Mouse (Mus musculus) embryonic facial prominence, embryonic 11.5 days (tissue): ENCODE results near the gene Ncor2. TPM values are rescaled to one million over a fixed set of nuclear protein-coding genes. Genes with fewer than 3 reads are reported as not detected.

Source experiments
- ATAC-seq: fragments of 200-750 bp; cut with Nextera tagmentation; replicated peaks from 2 replicates; pipeline ENCODE4 v1.8.0; 2017; ENCODE audit warnings: low read depth; ENCODE audit not compliant: insufficient number of reproducible peaks, low FRiP score, low TSS enrichment
- DNase-seq: peaks from one replicate; pipeline ENCODE4 v3.0.0-alpha.2; 2015; ENCODE audit warnings: low spot score
- H3K27ac ChIP-seq: fragments of 300-500 bp; sonication (generic); replicated peaks from 2 replicates; pipeline ENCODE4 v1.5.1; 2014; ENCODE audit warnings: mild to moderate bottlenecking, low read depth, low read length, control low read depth
- H3K27me3 ChIP-seq: fragments of 300-500 bp; sonication (generic); 2 replicates; pipeline ENCODE4 v1.6.1; 2014; ENCODE audit warnings: mild to moderate bottlenecking, low read length, moderate library complexity, mixed read lengths; ENCODE audit not compliant: control insufficient read depth, insufficient read depth
- H3K36me3 ChIP-seq: fragments of 300-500 bp; sonication (generic); replicated peaks from 2 replicates; pipeline ENCODE4 v1.6.1; 2014; ENCODE audit warnings: low read depth, mild to moderate bottlenecking, low read length, moderate library complexity, mixed read lengths; ENCODE audit not compliant: control insufficient read depth, insufficient read depth
- H3K4me1 ChIP-seq: fragments of 300-500 bp; sonication (generic); 2 replicates; pipeline ENCODE4 v1.6.1; 2014; ENCODE audit warnings: low read length, mixed read lengths; ENCODE audit not compliant: control insufficient read depth, insufficient read depth
- H3K4me2 ChIP-seq: fragments of 300-500 bp; sonication (generic); 2 replicates; pipeline ENCODE4 v1.6.1; 2014; ENCODE audit warnings: low read depth, mild to moderate bottlenecking, control low read depth, low read length, moderate library complexity
- H3K4me3 ChIP-seq: fragments of 300-500 bp; sonication (generic); 2 replicates; pipeline ENCODE4 v1.5.1; 2014; ENCODE audit warnings: low read depth, low read length, control low read depth
- H3K9ac ChIP-seq: fragments of 300-500 bp; sonication (generic); replicated peaks from 2 replicates; pipeline ENCODE4 v1.6.1; 2014; ENCODE audit warnings: mild to moderate bottlenecking, control low read depth, low read length
- H3K9me3 ChIP-seq: fragments of 300-500 bp; sonication (generic); replicated peaks from 2 replicates; pipeline ENCODE4 v1.6.1; 2016; ENCODE audit warnings: mild to moderate bottlenecking, low read length, inconsistent platforms, mixed read lengths; ENCODE audit not compliant: control insufficient read depth
- WGBS: fragments of 180-500 bp; shearing (Covaris S2); extraction: QIAGEN DNeasy Blood & Tissue Kit; methylation state at CpG from one replicate; pipeline ENCODE4 v1.1.7; 2014; 5-methylcytosine and 5-hydroxymethylcytosine counted together
- polyA plus RNA-seq: library from polyadenylated mRNA; unstranded; fragments of >200 nt; fragmentation: Nextera tagmentation; extraction: Ambion mirVana; gene quantifications from 2 replicates; pipeline ENCODE4 v1.2.1, GENCODE M21; 2014

The Ncor2 gene
- polyA plus RNA-seq, 1 experiment from 2014 or later: 12.4 TPM

DNA sequence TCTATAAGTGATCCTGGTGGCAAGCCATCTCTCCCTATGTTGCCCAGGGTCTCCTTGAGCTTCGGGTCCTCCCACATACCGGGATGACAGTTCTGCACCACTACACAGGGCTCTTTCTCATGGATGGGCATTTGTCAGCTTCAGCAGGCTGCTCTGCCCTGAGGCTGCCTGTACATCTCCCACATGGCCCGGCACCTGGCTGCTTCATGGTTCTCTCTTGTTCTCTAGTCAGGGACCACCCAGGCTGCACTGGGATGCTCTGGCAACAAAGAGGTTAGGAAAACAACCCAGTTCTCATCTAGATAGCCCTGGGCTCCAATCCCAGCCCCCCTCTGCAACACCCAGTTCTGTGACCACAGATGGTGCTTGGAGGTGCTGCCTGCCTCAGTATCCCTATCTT, 68.3 kb downstream of the Ncor2 start:
- WGBS: 34% methylated on average over 3 of the region's 3 CpGs
- peaks cover 8% of the 10 kb centered on the region for H3K36me3 ChIP-seq
- no peak overlapping the region for H3K4me3 ChIP-seq
- ATAC-seq (peak; percentile 50; the same call in 1 of the 2 replicates), DNase-seq (peak; percentile 61)
- no peak overlapping the region for H3K9ac ChIP-seq
- H3K4me1 ChIP-seq: peaks cover 13% of the 10 kb centered on the region
- no peaks in the 10 kb centered on the region for H3K27me3 ChIP-seq
- no peak overlapping the region for H3K4me2 ChIP-seq
- H3K27ac ChIP-seq: peak overlapping the region; percentile 31; the same call in 1 of the 2 replicates
- H3K9me3 ChIP-seq: no peaks in the 10 kb centered on the region

DNA sequence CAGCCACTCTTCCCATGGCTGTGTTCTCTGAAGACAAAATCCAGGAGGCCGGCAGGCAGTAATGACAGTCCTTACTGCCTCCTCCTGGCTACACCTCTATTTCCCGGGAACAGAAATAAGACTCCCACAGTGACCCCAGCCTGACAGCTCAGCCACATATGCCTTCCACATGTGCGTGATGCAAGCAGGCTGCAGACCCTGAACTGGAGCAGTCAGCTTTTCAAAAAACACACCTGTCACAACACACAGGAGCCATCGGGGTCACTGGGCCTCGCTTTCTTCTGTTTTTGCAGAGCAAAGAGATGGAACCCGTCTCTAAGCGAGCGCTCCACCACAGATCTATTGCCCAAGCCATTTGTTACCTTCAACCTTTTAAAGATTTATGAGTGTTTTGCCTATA, 68.8 kb downstream of the Ncor2 start:
- no peaks in the 10 kb centered on the region for H3K27me3 ChIP-seq
- peaks cover 13% of the 10 kb centered on the region for H3K4me1 ChIP-seq
- no peaks in the 10 kb centered on the region for H3K9me3 ChIP-seq
- no peak for ATAC-seq
- no peak overlapping the region for H3K4me2 ChIP-seq
- no peak overlapping the region for H3K27ac ChIP-seq
- H3K4me3 ChIP-seq: no peak overlapping the region
- no peak overlapping the region for H3K9ac ChIP-seq
- 34% methylated on average over 8 of the region's 8 CpGs for WGBS
- H3K36me3 ChIP-seq: peaks cover 8% of the 10 kb centered on the region
- DNase-seq: peak; percentile 70

DNA sequence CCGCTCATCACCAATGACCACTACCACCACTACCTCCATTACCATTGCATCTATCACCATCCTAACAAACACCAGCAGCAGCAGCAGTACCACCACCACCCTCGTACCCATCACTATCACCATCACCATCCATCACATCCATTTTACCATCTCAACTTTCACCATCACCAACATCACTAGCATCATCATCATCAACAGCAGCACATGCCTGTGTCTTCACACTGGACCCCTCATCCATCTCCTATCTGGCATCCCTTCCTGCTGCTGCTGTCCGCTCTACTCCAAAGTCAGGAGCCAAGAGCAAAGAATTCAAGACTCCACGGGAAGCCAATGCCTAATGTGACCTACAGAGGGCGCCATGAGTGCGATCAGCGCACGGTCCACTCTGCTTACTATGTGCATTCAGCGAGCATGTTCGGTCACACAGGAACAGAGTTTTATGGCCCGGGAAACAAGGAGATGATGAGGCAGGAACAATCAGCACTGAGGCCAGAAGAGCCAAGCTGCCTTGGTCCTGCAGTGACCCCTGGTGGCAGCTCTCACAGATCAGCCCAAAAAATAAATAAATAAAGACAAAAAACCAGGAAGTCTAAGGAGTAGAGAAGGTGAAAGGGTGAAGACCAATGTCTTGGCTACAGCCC, 71.9 kb downstream of the Ncor2 start:
- no peaks in the 10 kb centered on the region for H3K9me3 ChIP-seq
- H3K27me3 ChIP-seq: no peaks in the 10 kb centered on the region
- H3K27ac ChIP-seq: no peak overlapping the region
- ATAC-seq: no peak
- peaks cover 13% of the 10 kb centered on the region for H3K4me1 ChIP-seq
- WGBS: 70% methylated on average over 11 of the region's 11 CpGs
- H3K4me2 ChIP-seq: no peak overlapping the region
- peaks cover 11% of the 10 kb centered on the region for H3K36me3 ChIP-seq
- no peak overlapping the region for H3K4me3 ChIP-seq
- no peak overlapping the region for H3K9ac ChIP-seq
- peak; percentile 65 for DNase-seq

DNA sequence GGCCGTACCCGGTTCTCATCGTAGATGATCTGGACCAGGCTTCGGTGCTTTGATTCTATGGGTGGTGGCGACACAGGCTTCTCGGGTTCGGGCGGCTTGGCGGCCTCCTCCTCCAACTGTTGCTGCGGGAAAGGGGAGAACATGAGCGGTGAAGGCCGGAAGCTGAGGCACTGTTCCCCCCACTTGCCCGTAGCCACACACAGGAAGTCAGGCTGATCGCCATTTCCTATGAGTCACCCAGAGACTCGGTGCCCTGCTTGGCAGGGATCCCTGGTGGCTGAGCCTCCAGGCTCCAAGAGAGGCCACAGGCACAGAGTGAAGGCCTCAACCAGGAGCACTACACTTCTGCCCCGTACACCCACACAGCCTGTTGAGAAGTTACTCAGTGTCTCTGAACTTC, 72.8 kb downstream of the Ncor2 start:
- no peak overlapping the region for H3K4me3 ChIP-seq
- H3K36me3 ChIP-seq: peaks cover 17% of the 10 kb centered on the region
- ATAC-seq (no peak), DNase-seq (no peak)
- H3K27me3 ChIP-seq: no peaks in the 10 kb centered on the region
- H3K9me3 ChIP-seq: no peaks in the 10 kb centered on the region
- H3K4me1 ChIP-seq: peaks cover 9% of the 10 kb centered on the region
- H3K4me2 ChIP-seq: no peak overlapping the region
- no peak overlapping the region for H3K27ac ChIP-seq
- H3K9ac ChIP-seq: no peak overlapping the region
- WGBS: 92% methylated on average over 16 of the region's 16 CpGs

DNA sequence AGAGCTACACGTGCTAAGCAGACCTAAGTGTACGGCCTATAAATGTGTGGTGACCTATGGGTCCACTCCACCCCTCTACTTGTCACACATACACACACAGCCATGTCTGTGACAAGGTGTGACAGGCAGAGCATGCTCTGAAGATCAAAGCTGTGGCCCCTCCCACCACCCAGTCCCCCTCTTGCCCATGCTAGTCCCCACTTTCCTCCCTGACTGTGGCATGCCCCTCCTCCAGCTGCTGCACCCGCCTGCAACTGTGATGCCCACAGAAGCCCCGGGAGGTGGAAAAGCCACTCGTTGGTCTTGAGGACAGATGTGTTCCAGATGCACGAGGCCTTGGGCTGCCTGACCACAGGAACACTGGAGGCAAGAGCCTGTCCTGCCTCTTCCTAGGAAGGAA, 74.2 kb downstream of the Ncor2 start:
- ATAC-seq: no peak
- no peaks in the 10 kb centered on the region for H3K9me3 ChIP-seq
- H3K27ac ChIP-seq: no peak overlapping the region

DNA sequence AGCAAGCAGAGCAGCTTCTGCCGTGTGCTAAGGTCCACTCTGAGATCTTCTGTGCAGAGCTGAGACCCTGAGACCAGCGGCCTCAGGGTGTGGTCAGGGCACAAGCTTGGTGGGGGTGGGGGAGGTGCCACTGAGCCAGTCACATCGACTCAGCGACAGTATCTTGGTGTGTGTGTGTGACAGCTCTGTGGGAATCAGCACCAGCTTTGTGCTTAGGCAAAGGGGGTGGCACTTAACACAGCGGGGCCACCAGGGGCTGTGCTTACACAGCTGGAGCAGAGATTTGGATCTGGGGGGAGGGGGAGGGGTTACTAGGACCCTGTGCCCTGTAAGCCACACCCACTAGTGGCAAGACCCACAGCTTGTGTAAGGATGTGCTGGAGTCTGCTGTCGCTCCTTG, 75.6 kb downstream of the Ncor2 start:
- no peak overlapping the region for H3K4me2 ChIP-seq
- no peak overlapping the region for H3K4me3 ChIP-seq
- no peaks in the 10 kb centered on the region for H3K27me3 ChIP-seq
- H3K4me1 ChIP-seq: peaks cover 3% of the 10 kb centered on the region; the same call in 1 of the 2 replicates
- peaks cover 19% of the 10 kb centered on the region for H3K36me3 ChIP-seq
- ATAC-seq (peak; percentile 41; the same call in 1 of the 2 replicates), DNase-seq (peak; percentile 37)
- H3K9ac ChIP-seq: no peak overlapping the region
- no peaks in the 10 kb centered on the region for H3K9me3 ChIP-seq
- WGBS: 21% methylated on average over 6 of the region's 6 CpGs
- no peak overlapping the region; the same call in 1 of the 2 replicates for H3K27ac ChIP-seq

More for the DNA sequence above, 74.2 kb downstream of the Ncor2 start:
- H3K4me1 ChIP-seq: peaks cover 3% of the 10 kb centered on the region; the same call in 1 of the 2 replicates
- 45% methylated on average over 6 of the region's 6 CpGs for WGBS
- no peaks in the 10 kb centered on the region for H3K27me3 ChIP-seq
- no peak for DNase-seq
- H3K4me2 ChIP-seq: no peak overlapping the region
- no peak overlapping the region for H3K4me3 ChIP-seq
- peaks cover 19% of the 10 kb centered on the region for H3K36me3 ChIP-seq
- no peak overlapping the region for H3K9ac ChIP-seq

DNA sequence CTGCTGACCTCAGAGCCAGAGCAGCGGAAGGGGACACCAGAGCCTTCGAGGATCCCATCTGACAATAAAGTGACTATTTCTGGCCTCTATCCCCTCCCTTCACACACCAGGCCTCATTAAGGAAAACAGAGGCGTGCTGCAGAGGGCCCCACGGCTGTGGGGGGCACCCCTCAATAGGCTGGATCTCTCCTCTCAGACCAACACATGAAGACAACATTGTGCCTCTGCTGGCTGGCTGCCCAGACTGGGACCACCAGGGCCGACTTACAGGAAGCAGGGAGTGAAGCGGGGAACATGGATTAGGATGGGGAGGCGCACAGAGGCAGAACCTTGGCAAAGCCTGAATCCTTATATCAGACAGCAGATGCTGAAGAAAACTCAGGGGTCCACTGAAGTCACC, 76.1 kb downstream of the Ncor2 start:
- ATAC-seq (no peak), DNase-seq (no peak)
- H3K4me2 ChIP-seq: no peak overlapping the region
- no peak overlapping the region; the same call in 1 of the 2 replicates for H3K27ac ChIP-seq
- no peaks in the 10 kb centered on the region for H3K27me3 ChIP-seq
- peaks cover 3% of the 10 kb centered on the region; the same call in 1 of the 2 replicates for H3K4me1 ChIP-seq
- WGBS: 71% methylated on average over 7 of the region's 7 CpGs
- H3K36me3 ChIP-seq: peaks cover 14% of the 10 kb centered on the region
- no peak overlapping the region for H3K4me3 ChIP-seq
- no peak overlapping the region for H3K9ac ChIP-seq
- H3K9me3 ChIP-seq: no peaks in the 10 kb centered on the region

DNA sequence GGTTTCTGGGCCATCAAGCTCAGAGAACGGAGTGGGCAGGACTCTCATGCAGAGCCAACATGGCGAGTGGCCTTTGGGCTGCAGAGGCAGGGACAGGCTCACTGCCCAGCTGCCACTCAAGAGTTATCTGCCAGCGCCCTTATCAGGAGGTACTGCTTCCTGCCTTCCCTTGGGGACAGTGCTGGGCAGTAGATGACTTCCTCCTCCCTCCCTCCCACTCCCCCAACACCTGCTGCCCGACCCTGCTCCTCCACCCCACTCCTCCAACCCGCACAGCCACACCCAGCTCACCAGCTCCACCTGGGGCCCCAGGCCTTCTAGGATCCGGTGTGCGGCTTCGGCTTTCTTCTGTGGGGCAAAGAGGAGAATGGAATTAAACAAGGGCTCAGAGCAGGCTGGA, 76.7 kb downstream of the Ncor2 start:
- 78% methylated on average over 8 of the region's 8 CpGs for WGBS
- ATAC-seq: no peak
- no peak overlapping the region for H3K4me3 ChIP-seq
- DNase-seq: no peak
- H3K9me3 ChIP-seq: no peaks in the 10 kb centered on the region
- H3K36me3 ChIP-seq: peaks cover 13% of the 10 kb centered on the region
- H3K27me3 ChIP-seq: no peaks in the 10 kb centered on the region
- H3K9ac ChIP-seq: no peak overlapping the region
- H3K27ac ChIP-seq: no peak overlapping the region
- no peak overlapping the region for H3K4me2 ChIP-seq
- H3K4me1 ChIP-seq: peaks cover 3% of the 10 kb centered on the region; the same call in 1 of the 2 replicates
